Mouse (Mus musculus) cerebellum, adult (tissue): ENCODE measurements at regions not wholly inside any gene's neighbourhood (a gene's known extent, or its start where the extent isn't known, plus 50 kb on each side); places are given as distances from the start of the nearest gene placed in this dataset.

Experiments
- ATAC-seq: cut with Nextera tagmentation; 2 replicates; pipeline ENCODE4 v1.9.2; 2017; ENCODE audit warnings: mild to moderate bottlenecking, moderate library complexity, mixed read lengths; ENCODE audit not compliant: insufficient number of reproducible peaks, low FRiP score, low TSS enrichment

DNA sequence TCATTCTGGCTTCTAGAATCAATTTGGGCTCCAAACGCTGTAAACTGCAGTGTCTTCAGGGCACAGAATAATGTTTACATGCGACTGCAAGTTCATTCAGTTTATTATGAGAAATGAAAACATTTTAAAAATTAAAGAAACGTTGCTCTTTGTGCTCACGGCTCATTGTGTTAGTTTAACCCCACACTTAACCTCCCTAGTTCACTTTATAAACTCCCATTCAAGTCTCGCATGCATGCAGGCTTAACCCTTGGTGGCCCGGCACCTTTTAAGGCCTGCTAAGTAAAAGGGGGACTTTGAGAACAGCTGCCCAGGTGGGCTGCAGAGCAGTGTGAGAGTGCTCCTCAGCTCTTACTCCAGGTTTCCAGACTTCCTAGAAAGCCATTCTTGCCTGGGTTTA, 218.3 kb upstream of the Mgmt start:
- ATAC-seq, result no peak

DNA sequence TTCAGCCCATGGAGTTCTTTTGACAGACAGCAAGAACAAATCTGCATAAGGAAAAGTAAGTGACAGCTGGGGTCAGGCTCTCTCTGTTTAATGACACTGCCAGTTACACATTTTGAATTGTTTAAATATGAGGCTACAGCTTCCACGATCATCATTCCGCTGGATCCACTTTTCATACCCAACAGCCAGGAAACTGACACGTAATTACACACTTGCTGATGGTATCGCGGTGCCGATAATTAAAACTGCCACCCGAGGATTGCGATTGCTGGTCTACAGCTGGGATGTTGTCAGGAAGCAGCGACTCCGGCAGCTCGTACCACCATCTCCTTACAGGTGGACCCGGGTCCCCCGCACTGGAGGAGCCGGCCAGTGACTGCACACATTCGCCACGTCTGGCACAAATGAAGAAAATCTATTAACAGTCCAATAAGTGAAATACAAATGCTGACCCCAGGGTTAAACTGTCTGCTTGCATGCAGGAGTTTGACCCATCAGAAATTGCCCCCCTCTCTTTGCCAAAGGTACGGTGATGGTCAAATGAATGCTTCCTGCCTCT, 217.3 kb upstream of the Mgmt start:
- ATAC-seq, result no peak

DNA sequence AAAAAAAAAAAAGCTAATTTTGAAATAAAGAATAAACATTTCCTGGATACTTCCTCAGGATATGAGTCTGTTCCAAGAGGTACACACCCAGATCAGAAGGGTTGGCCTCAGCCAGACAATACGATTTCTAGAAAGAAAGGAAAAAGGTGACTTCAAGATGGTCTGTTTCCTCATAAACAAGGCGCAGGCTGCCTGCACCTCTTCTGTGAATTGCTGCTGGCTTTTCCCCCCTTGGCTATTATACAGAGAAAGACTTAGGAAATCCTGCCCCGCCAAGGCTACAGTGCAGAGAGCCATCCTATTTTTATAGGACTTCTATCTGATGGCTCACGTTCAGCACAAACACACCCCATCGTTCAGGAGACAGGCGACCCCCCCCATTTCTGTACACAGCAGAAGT, 204.8 kb upstream of the Mgmt start:
- ATAC-seq, result no peak

DNA sequence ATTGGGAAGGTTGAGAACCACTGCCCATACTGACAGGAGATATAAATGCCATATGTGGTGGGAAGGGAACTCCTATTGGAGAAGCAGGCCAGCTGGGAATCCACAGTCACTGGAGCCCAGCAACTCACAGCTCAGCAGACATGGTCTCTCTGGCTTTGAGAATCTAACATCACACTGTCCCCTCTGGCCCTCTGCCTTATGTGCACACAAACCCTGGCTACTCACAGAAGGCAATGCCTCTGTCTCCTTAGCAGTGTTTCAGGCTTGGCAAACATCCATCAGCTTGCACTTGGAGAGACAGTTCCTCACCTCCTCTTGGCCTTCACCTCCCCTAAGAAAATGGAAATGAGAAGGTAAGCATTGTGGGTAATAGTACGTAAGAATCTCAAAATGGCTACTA, 188.2 kb upstream of the Mgmt start:
- ATAC-seq, result no peak; the same call in 1 of the 2 replicates

DNA sequence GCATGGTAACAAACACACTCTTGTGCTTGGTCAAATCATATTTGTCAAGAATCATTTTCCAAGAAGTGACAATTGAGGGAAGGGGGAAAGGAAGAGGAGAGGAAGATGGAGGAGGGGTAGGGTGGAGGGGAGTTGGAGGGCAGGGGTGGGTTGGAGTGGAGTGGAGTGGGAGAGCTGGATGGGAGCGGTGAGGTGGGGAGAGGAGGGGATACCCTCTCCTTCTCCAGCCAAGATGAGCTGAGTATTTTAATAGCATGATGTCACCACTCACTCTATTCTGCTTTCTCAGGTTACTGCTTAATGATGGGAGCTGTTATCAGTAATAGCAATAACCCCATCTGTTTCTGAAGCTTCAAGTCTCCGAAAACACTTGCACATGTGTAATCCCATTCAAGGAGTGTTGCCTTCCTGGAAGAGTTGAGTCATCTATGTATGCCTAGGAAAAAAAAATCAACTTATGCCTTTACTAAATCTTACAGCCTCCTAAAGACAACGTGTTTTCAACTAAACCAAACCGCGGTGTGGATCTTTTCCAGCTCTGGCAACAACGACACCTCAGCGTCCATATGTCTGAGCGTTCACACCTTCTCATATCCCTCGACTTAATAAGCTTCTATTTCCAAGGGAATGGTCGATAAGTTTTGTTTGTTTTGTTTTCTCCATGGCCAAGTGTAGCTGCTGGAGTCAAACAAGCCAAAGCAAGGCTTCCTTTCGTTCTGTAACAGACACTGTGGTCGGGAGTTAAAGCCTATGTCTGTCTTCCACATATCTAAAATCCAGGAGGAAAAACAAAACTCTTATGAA, 187.0 kb upstream of the Mgmt start:
- no peak for ATAC-seq

DNA sequence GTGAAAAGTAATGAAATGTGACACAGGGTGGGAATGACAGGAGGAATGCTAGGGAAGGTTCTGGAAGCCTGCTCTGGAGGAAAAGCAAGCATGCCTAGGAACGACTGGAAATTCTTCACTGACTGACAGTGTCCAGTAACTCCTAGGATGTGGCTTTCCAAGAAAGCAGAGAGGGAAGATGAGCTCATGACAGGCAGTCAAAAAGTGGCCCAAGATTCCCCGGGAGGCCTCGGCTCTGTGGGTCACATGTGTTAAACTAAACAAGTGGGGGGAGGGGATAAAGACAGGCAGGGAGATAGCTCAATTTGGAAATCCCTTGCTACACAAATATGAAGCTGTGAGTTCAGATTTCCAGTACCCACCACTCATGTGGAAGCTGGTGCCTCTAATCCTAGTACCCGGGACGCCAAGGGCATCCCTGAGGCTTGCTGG, 186.4 kb upstream of the Mgmt start:
- no peak for ATAC-seq

DNA sequence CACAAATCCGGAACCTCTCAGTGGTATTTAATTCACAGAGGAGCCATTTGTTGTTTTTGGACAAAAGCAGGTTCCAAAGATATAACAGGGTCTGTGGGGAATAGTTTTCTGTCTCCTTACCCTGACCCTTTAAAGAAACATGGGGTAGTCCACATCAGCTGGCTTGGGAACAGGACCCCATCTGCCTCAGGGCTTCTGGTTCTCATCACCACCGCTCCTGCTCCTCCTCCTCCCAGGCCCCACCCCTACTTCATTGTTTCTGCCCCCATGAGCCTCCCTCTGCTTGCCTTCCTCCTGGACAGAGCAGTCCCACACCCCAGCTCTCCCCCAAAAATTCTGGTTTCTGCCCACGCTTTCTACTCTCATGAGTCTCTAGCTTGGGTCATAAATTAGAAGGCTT, 183.8 kb upstream of the Mgmt start:
- ATAC-seq, result no peak

DNA sequence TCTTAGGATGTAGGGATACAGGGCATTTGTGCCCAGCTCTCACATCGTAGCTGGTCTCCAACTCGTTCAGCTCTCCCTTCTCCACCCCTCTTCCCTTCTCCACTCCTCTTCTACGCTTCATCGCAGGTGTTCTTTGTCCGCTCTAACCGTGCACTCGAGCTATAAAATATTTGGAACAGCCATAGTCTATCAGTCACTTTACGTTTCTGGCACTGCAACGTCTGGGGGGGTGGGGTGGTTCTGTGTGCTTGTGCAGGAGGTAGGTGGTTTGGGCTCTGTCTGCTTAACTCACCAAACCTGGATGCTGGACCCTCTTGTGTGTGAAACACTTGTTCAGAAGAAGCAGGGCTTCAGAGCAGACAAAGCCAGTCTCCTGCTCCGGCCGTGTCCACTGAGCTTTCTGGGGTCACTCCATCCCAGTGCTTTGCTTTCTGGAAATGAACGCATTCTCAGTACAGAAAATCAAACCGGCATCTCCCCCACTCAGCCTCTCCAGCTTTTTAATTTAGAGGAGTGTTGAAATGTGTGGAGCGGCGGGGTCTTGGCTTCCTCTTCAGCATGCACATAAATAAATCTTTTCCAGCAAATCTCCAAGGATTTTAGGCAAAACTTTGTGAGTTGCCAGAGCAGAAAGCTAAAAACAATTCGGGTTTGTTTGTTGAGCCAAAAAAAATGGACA, 181.3 kb upstream of the Mgmt start:
- ATAC-seq, result no peak

DNA sequence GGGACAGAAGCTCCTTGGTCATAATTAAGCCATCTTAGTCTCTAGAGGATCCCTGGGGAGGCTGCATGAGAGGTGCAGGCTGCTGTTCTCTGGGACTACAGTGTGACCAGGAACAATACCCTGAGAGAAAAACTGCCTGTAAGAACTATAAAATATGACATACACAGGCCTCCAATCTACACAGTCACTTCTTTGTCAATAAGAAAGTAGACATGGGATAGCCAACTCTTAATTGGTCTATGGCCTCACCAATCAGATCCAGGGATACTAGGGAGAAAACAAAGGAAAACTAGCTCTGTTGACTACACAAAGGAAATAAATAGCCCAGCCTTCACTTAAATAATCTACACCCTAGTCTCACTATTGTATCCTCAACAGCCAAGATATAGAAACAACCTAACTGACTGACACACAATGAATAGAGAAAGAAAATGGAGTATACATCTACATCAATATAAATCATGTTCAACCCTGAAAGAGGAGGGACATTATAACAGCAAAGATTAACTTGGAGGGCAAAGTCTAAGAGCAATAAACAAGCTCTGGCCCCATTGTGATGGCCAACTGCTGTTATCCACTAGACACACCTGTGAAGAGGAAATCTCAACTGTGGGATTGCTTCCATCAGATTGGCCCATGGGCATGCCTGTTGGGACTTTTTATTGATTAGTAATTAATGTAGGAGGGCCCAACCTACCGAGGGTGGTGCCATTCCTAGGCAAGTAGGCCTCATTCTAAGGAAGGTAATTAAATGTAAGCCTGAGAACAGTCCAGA, 166.6 kb upstream of the Mgmt start:
- ATAC-seq, result no peak

DNA sequence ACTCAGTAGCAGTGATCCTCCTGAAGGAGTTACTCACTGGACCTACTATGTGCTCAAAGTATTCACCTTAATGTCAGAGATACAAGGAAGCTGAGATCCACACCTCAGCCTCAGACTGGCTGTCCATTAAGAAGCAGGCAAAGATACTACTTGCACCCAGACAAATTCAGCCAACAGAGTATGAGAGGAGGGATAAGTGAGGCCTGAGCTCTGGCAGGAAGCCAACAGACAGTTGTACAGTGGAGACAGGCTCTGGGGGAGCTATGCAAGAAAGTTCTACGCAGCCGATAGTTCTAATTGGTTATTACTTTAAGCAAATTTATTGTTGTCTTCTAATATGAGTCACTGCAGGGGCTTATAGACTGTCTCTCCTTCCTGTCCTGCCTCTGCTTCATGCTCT, 152.2 kb upstream of the Mgmt start:
- ATAC-seq, result no peak

DNA sequence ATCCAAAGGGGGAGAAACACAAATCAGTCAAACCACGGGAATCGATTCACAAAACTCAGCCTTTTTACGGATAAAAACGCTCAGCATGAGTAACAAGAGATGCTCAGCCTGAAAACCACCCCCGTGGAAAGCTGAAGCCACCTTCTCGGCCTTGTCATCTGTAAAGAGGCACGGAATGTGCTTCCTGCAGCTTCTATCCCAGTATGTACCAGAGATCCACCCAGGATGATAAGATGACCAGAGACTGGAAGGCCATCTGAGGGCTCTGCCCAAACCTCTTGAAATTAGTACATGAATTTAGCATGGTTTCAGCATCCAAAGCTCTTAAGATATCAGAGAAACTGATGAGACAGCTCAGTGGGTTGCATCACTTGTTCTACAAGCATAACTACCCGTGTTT, 149.0 kb upstream of the Mgmt start:
- no peak for ATAC-seq

DNA sequence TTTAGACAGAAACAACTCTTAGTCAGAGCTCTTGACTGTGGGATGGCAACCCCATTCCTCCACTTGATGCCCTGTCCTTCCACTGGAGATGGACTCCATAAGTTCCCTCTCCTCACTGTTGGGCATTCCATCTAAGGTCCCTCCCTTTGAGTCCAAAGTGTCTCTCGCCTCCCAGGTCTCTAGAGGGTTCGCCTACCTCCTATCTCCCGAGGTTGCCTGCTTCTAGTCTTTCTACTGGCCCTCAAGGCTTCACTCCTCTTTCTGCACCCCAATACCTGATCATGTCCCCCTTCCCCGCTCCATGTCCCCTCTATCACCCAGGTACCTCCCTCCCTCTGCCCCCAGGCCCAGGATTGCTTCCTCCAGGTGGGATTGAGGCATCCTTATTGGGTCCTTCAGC, 142.9 kb upstream of the Mgmt start:
- ATAC-seq, result no peak

DNA sequence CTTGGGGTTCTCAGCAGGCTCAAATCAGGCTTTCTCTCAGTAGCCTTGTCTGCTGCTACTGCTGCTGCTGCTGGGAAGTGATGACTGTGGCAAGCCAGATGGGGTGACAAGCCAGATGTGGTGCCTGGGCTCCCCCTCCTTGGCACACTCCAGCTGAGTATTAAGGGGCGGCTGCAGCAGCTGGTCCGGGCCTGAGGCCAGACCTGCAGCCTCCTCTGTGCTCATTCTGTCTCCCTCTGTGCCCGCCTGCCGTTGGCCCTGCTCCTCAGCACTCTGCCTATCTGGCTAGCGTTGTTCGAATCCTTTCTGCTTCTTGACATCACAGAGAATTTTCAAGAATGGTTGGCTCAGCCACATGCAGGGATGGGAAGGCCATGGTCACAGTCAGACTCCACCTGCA, 139.6 kb upstream of the Mgmt start:
- no peak for ATAC-seq

DNA sequence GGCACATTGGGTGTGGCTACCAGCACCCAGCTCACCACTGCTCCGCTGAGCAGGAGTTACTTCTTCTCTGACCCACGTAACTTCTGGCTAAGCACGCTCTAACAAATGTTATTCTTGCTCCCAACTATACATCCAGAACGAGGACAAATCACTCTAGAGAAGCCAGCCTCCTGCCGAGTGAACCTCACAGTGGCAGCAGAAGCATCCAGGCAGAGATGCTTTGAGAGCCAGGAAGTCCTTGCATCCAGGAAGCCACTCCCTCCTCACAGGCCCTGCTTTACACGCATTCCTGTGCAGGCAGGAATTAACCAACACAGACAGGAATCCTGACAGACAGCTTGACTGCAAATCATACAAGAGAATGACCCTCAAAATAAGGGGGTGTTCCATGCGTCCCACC, 129.4 kb upstream of the Mgmt start:
- ATAC-seq, result no peak

DNA sequence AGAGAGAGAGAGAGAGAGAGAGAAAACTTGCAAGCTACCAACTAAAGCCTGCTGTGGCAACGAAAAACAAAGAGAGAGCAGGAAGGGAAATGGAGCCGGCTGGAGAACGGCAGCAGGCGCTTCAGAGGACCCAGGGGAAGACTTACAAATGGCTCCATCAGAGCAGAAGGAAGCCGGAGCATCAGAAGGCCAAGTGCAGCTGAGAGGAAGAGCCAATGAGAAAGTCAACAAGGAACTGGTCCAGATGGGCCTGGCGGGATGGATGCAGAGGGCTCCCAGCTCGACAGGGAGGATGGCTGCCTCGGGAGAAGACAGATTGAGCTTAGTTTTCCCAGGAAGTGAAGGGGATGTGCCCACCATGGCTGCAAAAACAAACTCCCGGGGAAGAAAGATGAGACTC, 127.2 kb upstream of the Mgmt start:
- ATAC-seq, result no peak

DNA sequence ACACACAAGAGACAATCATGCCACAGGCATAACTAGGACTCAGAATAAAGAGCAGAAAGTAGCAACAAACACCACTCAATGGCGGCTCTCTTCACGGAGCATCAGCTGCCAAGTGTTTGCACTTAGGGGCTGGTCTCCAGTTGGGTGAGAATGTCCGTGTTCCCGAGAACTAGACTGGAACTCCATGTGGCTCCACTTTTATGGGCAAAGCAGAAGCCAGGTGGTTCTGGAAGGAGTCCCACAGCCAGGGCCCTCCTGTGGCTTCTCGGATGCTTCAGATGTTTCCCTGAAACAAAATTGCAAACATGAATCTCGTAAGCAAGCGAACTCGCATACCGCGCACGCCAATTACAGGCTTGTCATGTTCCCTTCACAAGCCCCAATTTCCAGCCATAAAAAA, 113.7 kb upstream of the Mgmt start:
- ATAC-seq, result no peak

DNA sequence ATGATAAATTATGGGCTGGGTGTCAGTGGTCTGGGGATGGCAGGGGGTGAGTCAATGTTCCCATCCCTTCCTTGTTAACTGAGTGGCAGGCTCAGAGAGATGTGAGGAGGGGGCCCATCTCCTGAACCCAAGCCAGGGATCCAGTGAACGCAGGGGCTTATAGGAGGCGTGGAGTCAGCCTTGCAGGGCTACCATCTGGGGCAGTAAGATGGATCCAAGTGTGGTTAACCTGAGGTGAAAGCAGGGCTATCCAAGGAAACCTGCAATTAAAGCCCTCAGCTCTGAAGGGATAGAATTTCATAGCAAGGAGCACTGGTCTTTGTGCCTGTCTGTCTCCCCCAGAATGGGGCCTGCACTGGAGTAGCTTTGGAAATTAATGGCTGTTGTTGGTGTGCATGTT, 103.3 kb upstream of the Mgmt start:
- no peak for ATAC-seq

DNA sequence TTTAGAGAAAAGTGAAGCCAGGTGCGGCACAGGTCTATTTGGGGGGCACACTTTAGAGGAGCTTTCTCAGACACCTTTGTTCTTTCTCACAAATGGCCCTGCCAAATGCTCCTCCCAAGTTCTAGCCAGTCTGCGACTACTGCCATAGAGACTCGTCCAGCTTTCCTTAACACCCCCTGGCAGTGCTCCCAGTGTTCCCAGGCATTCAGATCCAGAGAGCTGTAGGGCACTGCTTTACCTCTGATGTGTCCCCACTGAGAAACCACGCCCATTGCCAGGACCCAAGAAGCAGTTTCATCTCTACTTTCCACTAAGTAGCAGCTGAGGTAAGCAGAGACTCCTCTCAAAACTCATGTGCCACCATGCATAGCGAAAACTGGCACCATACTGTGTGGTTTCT, 102.3 kb upstream of the Mgmt start:
- ATAC-seq, result no peak

DNA sequence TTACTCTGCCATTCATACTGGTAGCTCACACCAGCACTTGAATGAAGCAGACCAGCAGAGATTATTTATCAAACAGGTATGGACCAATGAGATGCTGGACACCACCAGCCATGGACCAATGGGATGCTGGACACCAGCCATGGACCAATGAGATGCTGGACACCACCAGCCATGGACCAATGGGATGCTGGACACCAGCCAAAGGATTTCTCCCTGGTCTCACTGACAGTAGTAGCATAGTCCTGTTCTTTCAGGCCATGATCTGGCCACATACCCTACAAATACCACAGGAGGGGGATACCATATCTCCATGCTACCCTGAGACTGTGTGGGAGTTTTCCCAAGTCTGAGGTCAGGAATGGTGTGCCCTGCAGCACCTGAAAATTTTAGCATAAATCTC, 98.0 kb upstream of the Mgmt start:
- no peak for ATAC-seq

DNA sequence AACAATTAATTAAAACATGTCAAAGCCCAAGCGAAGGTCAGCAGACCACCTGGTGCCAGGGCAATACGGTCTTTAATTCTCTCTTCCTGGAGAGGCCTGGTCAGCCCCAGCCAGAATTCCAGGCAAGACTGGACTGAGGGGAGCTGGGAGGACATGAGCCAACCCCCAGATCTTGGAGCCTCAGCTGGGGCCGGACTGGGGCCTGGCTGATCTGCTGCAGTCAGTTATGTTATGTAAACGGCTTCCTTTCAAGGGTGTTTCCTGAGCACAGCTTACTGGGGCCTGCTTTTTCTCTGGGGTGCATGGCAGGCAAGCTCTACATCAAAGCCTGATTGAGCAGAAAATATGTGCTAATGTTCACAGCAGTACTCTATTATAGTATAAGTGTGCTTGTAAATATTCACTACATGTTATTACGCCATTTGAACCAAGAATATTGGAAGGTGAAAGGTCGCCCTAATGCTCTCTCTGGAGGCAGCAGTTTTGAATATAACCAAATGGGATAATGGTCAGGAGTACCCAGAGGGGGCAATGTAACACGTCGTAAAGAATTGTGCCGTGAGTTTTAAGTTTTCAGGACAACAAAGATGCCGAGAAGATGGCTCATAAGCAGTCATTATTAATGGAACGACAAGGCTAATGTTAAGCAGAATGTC, 96.5 kb upstream of the Mgmt start:
- ATAC-seq, result no peak

DNA sequence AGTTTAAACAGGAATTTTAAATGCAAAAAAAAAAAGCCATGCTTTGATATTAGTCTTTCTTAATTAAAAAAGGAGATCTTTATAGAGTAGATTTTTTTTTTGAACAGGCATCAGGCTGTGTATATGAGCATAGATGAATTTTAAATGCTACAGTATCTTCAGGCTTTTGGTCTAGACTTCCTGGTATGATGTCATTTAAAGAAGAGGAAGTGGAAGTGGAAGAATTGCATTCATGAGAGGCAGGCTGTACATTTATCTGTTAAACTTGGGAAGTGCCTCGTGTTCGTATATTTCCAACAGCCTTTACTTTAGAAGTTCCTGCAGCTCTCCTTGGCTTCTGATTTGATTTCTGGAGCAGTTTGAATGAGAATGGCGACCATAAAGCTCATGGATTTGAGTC, 95.8 kb upstream of the Mgmt start:
- ATAC-seq, result no peak
